Mouse (Mus musculus): ENCODE measurements around the gene Gm42674.

Gene Gm42674

GRCm38 (mm10) chr3:90621552-90621951 lies 19.8 kb downstream of the Gm42674 start:
- DNase-seq (ENCODE audit: low read depth, low spot score): no peak

GRCm38 (mm10) chr3:90623435-90624071 lies 21.8 kb downstream of the Gm42674 start:
- DNase-seq (ENCODE audit: low read depth, low spot score): peak; percentile 46

- DNase-seq (ENCODE audit: low read depth, low spot score): no peak
These were observed 23.8 kb downstream of the Gm42674 start for GRCm38 (mm10) chr3:90625496-90625895.

GRCm38 (mm10) chr3:90626266-90627021 lies 24.7 kb downstream of the Gm42674 start:
- no peak for DNase-seq (ENCODE audit: low read depth, low spot score)

GRCm38 (mm10) chr3:90627366-90627765 lies 25.7 kb downstream of the Gm42674 start:
- no peak for DNase-seq (ENCODE audit: low read depth, low spot score)

- DNase-seq (ENCODE audit: low read depth, low spot score): peak; percentile 87
These were observed 26.1 kb downstream of the Gm42674 start for GRCm38 (mm10) chr3:90627807-90628206.

- DNase-seq (ENCODE audit: low read depth, low spot score): no peak
These were observed 27.6 kb downstream of the Gm42674 start for GRCm38 (mm10) chr3:90629298-90629697.

GRCm38 (mm10) chr3:90631984-90632383 lies 30.3 kb downstream of the Gm42674 start:
- no peak for DNase-seq (ENCODE audit: low read depth, low spot score)

- peak; percentile 59 for DNase-seq (ENCODE audit: low read depth, low spot score)
These were observed 37.0 kb downstream of the Gm42674 start for GRCm38 (mm10) chr3:90638511-90639275.

GRCm38 (mm10) chr3:90639511-90640154 lies 37.9 kb downstream of the Gm42674 start:
- no peak for DNase-seq (ENCODE audit: low read depth, low spot score)

- DNase-seq (ENCODE audit: low read depth, low spot score): peak; percentile 64
These were observed 39.3 kb downstream of the Gm42674 start for GRCm38 (mm10) chr3:90640981-90641380.

- DNase-seq (ENCODE audit: low read depth, low spot score): peak; percentile 77
These were observed 42.5 kb downstream of the Gm42674 start for GRCm38 (mm10) chr3:90644220-90644619.

- DNase-seq (ENCODE audit: low read depth, low spot score): no peak
These were observed 45.6 kb downstream of the Gm42674 start for GRCm38 (mm10) chr3:90647291-90647690.

- DNase-seq (ENCODE audit: low read depth, low spot score): no peak
These were observed 47.3 kb downstream of the Gm42674 start for GRCm38 (mm10) chr3:90648981-90649380.

GRCm38 (mm10) chr3:90649832-90650231 lies 48.1 kb downstream of the Gm42674 start:
- DNase-seq (ENCODE audit: low read depth, low spot score): no peak

GRCm38 (mm10) chr3:90652878-90653508 lies 51.3 kb downstream of the Gm42674 start:
- peak; percentile 94 for DNase-seq (ENCODE audit: low read depth, low spot score)

GRCm38 (mm10) chr3:90653717-90654116 lies 52.0 kb downstream of the Gm42674 start, which contains the start of gene S100a7a:
S100a7a (plus strand) TSS chr3:90654017.
- no peak for DNase-seq (ENCODE audit: low read depth, low spot score)

All from 3T3-L1 (cell line).